Mouse (Mus musculus): ENCODE results near the gene Cblb.

- no peak for TF ChIP-seq CTCF (IDR thresholded peaks at IDR 0.05; ENCODE audit: low read depth)
- TF ChIP-seq EP300 (IDR thresholded peaks at IDR 0.05; ENCODE audit: low read depth) = peak; percentile 42
Measured at GRCm38 (mm10) chr16:52089354-52089753, 58.3 kb downstream of the Cblb start.

All from liver, postnatal 0 days (tissue).